ENCODE assay signal across 8 mouse cellular contexts in the genomic region with DNA sequence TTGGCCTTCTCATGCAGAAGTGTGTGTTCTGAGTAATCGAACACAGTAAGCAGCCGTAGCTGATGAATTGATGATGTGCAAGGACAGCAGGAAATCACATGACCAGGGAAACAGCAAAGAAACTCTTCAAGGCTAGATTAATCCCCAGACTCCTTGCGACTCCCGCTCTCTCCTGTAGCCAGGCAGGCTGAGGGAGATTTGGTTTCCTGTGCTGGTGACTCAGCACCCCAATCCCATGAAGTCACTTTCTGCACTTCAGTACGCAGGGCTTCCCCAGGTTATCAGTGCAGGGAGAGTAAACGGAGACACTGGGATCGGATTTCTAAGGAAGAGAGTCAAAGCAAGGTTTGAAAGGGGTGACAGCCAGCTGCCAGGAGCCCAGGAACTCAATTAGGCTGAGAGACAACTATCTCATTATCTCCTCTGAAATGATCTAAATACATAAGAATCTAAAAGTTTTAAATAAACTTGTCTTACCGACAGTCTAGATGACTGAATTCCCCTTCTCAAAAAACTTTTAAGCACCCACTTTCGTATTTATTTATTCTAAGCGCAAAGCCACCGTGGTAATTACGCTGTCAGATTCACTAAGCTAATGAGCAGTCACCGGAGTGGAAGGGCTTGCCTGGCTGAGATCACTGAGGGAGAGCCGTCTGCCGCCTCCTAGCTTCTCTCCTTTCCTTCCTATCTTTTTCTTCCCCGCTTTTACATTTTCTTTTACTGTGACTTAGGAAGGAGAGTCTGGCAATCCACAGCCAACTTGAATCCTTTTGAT.
A peak's percentile ranks its signal among the peaks of the same experiment; 100 is the strongest.
DNase-seq lines count a peak whose midpoint lies in the region; ATAC-seq and TF ChIP-seq lines count a peak whose summit lies in the region.

No protein-coding gene starts in this region.

- H3K27me3 ChIP-seq in lung, postnatal 0 days (replicated peaks; ENCODE audit: insufficient read depth, low read length), result no peaks in the 10 kb centered on the region
- no peaks in the 10 kb centered on the region for H3K27me3 ChIP-seq in hindbrain, embryonic 15.5 days
- no peaks in the 10 kb centered on the region for H3K27me3 ChIP-seq in neural tube, embryonic 15.5 days (replicated peaks)

- peak; percentile 39 for DNase-seq in lung, postnatal 0 days (ENCODE audit: low spot score)
- no peak for DNase-seq in lung, postnatal 10 days
- DNase-seq in embryo, embryonic 11 days, result peak; percentile 71
- DNase-seq in layer of hippocampus, adult 11-12 months (ENCODE audit: low spot score), result no peak
- DNase-seq in layer of hippocampus, adult 9-10 months (ENCODE audit: low spot score), result no peak
- no peak for DNase-seq in layer of hippocampus, adult 9-11 months

- TF ChIP-seq EP300 in lung, postnatal 0 days (IDR thresholded peaks at IDR 0.05), result no peak

- H3K36me3 ChIP-seq in lung, postnatal 0 days (ENCODE audit: insufficient read depth, low read length), result no peaks in the 10 kb centered on the region
- H3K36me3 ChIP-seq in hindbrain, embryonic 15.5 days, result no peaks in the 10 kb centered on the region
- no peaks in the 10 kb centered on the region for H3K36me3 ChIP-seq in neural tube, embryonic 15.5 days

- H3K9ac ChIP-seq in lung, postnatal 0 days (replicated peaks; ENCODE audit: low read depth), result no peak overlapping the region
- no peak overlapping the region for H3K9ac ChIP-seq in hindbrain, embryonic 15.5 days
- H3K9ac ChIP-seq in neural tube, embryonic 15.5 days (replicated peaks), result no peak overlapping the region

- H3K9me3 ChIP-seq in lung, postnatal 0 days (ENCODE audit: low read length), result no peaks in the 10 kb centered on the region
- H3K9me3 ChIP-seq in hindbrain, embryonic 15.5 days, result no peaks in the 10 kb centered on the region
- H3K9me3 ChIP-seq in neural tube, embryonic 15.5 days (replicated peaks), result no peaks in the 10 kb centered on the region

- no peak overlapping the region for H3K27ac ChIP-seq in lung, postnatal 0 days (ENCODE audit: low read length)
- no peak overlapping the region for H3K27ac ChIP-seq in hindbrain, embryonic 15.5 days (replicated peaks)
- no peak overlapping the region for H3K27ac ChIP-seq in neural tube, embryonic 15.5 days (replicated peaks)

- no peaks in the 10 kb centered on the region for H3K4me1 ChIP-seq in lung, postnatal 0 days (ENCODE audit: insufficient read depth, low read depth, low read length)
- peaks cover 10% of the 10 kb centered on the region for H3K4me1 ChIP-seq in hindbrain, embryonic 15.5 days (replicated peaks)
- peaks cover 18% of the 10 kb centered on the region for H3K4me1 ChIP-seq in neural tube, embryonic 15.5 days

- TF ChIP-seq CTCF in lung, postnatal 0 days (IDR thresholded peaks at IDR 0.05), result no peak

- ATAC-seq in lung, postnatal 0 days, result peak; percentile 50
- peak; percentile 45; the same call in 1 of the 2 replicates for ATAC-seq in hindbrain, embryonic 15.5 days (ENCODE audit: low FRiP score, low read depth)
- no peak for ATAC-seq in neural tube, embryonic 15.5 days (ENCODE audit: low FRiP score)

- peak overlapping the region; percentile 34 for H3K4me2 ChIP-seq in lung, postnatal 0 days (replicated peaks; ENCODE audit: low read depth, low read length)
- peak overlapping the region; percentile 36 for H3K4me2 ChIP-seq in hindbrain, embryonic 15.5 days
- H3K4me2 ChIP-seq in neural tube, embryonic 15.5 days, result peak overlapping the region; percentile 13

- no peak overlapping the region for H3K4me3 ChIP-seq in lung, postnatal 0 days (ENCODE audit: low read depth, low read length)
- no peak overlapping the region for H3K4me3 ChIP-seq in hindbrain, embryonic 15.5 days
- H3K4me3 ChIP-seq in neural tube, embryonic 15.5 days (replicated peaks), result no peak overlapping the region

- WGBS in lung, postnatal 0 days, result 9% methylated on average over 16 of the region's 16 CpGs
- WGBS in hindbrain, embryonic 15.5 days, result 4% methylated on average over 16 of the region's 16 CpGs
- WGBS in neural tube, embryonic 15.5 days, result 6% methylated on average over 16 of the region's 16 CpGs

Comparison
In these comparisons a context has a peak if more than half of its experiments do, and no peak if none do; other contexts are left out.
1. DNase-seq: peak in lung, postnatal 0 days (single experiment) and embryo, embryonic 11 days (single experiment); none in lung, postnatal 10 days (single experiment), layer of hippocampus, adult 11-12 months (single experiment), layer of hippocampus, adult 9-10 months (single experiment) and layer of hippocampus, adult 9-11 months (single experiment).
2. Peak in every context shown above with its lines, with median percentiles within 50 percentile points of each other: H3K4me2 ChIP-seq.